Mouse (Mus musculus) hindbrain, embryonic 10.5 days (tissue): ENCODE measurements around the gene Ppp1r14b. TPM values are rescaled to one million over a fixed set of nuclear protein-coding genes. Genes with fewer than 3 reads are reported as not detected.
A peak's percentile ranks its signal among the peaks of the same experiment; 100 is the strongest.

ENCODE experiments used
- DNase-seq: peaks from one replicate; pipeline ENCODE4 v3.0.0-alpha.2; 2017; ENCODE audit warnings: low spot score
- H3K27ac ChIP-seq: fragments of 300-500 bp; sonication (generic); 2 replicates; pipeline ENCODE4 v1.5.1; 2016; ENCODE audit warnings: mild to moderate bottlenecking, moderate library complexity
- H3K27me3 ChIP-seq: fragments of 300-500 bp; sonication (generic); 2 replicates; pipeline ENCODE4 v1.6.1; 2016; ENCODE audit warnings: mild to moderate bottlenecking; ENCODE audit not compliant: poor library complexity, insufficient read depth, severe bottlenecking
- H3K36me3 ChIP-seq: fragments of 300-500 bp; sonication (generic); 2 replicates; pipeline ENCODE4 v1.6.1; 2016; ENCODE audit warnings: mild to moderate bottlenecking, moderate library complexity
- H3K4me1 ChIP-seq: fragments of 300-500 bp; sonication (generic); replicated peaks from 2 replicates; pipeline ENCODE4 v1.6.1; 2016; ENCODE audit warnings: mild to moderate bottlenecking
- H3K4me3 ChIP-seq: fragments of 300-500 bp; sonication (generic); 2 replicates; pipeline ENCODE4 v1.5.1; 2016; ENCODE audit warnings: mild to moderate bottlenecking, moderate library complexity
- H3K9me3 ChIP-seq: fragments of 300-500 bp; sonication (generic); 2 replicates; pipeline ENCODE4 v1.6.1; 2016; ENCODE audit warnings: mild to moderate bottlenecking, moderate library complexity
- WGBS: fragments of 180-500 bp; shearing (Covaris S2); methylation state at CpG from one replicate; pipeline ENCODE4 v1.1.7; 2016; 5-methylcytosine and 5-hydroxymethylcytosine counted together
- polyA plus RNA-seq: library from polyadenylated mRNA; unstranded; fragments of >200 nt; fragmentation: Nextera tagmentation; extraction: Ambion mirVana; gene quantifications from 2 replicates; pipeline ENCODE4 v1.2.1, GENCODE M21; 2016

Ppp1r14b gene
- 157 and 186 TPM in 2 replicates for polyA plus RNA-seq

DNA sequence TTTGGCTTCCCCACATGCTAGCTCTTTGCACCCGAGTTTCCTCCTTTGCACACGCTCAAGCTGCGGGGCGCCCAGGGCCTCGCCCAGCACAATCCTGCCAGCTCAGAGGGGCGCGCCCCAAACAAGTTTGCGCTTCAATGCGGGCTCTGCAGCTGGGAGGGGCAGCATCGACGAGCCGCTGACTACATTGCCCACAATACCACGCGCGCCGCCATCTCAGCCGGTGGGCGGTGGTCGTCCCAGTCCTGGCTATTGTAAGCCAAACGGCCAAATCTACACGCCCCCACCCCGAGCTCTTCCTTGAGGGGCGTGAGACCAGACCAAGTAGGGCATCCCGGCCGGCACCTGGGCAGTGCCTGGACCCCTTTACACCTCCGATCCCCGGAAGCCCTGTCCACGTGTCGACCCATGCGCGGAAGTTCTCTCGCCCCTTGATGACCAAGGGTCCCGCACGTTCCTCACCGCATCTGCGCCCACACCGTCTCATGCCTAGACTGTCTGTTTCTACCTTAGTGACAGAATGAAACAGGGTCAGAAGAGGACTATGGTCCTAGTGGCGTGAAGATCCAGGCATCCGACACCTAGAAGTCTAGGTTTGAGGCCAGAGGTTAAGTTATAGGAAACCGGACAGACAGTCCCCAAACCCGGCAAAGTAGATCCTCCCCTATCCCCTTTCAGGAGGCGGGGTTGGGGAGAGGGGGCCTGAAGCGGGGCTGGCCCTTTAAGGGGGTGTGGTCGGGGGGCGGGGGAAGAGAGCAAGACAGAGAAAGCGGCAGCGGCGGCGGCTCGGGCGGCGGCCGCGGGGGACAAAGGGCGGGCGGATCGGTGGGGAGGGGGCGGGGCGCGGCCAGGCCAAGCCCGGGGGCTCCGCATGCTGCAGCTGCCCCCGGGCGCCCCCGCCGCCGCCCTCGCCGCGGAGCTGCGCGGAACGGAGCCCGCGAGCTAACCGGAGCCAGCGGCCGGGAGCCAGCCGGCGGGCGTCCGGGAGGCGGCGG lies at the start of gene Ppp1r14b:
TSS of gene Ppp1r14b (plus strand) at position 758 of the 995 bp plus-strand sequence.
- peak; percentile 91 for DNase-seq
- Histone ChIP-seq H3K27me3 (peaks cover 36% of the 10 kb centered on the region), H3K4me3 (peak within 1 kb of the TSS; percentile 91), H3K4me1 (peaks cover 84% of the 10 kb centered on the region), H3K36me3 (peaks cover 27% of the 10 kb centered on the region), H3K9me3 (no peaks in the 10 kb centered on the region), H3K27ac (peak within 1 kb of the TSS; percentile 95)
- WGBS, result under 1% methylated on average over 80 of the region's 84 CpGs

GRCm38 (mm10) chr19:6925307-6925573 lies 49.5 kb upstream of the Ppp1r14b start, which contains the start of gene Catsperz:
Gene Catsperz, minus strand, starts transcription at chr19:6925380.
- Histone ChIP-seq H3K4me1 (peaks cover 48% of the 10 kb centered on the region), H3K27me3 (peaks cover 82% of the 10 kb centered on the region), H3K27ac (no peak within 1 kb of the TSS), H3K36me3 (no peaks in the 10 kb centered on the region), H3K9me3 (0 out of 2 replicates have a peak, but pooled peaks cover 2% of the 10 kb centered on the region), H3K4me3 (peak within 1 kb of the TSS; percentile 20)
- DNase-seq, result no peak
- 2% methylated on average over 9 of the region's 9 CpGs for WGBS

- peaks cover 87% of the 10 kb centered on the region for H3K27me3 ChIP-seq
- no peak overlapping the region for H3K27ac ChIP-seq
- H3K4me3 ChIP-seq, result peak overlapping the region; percentile 14
- no peaks in the 10 kb centered on the region for H3K36me3 ChIP-seq
- H3K4me1 ChIP-seq, result peaks cover 42% of the 10 kb centered on the region
- DNase-seq, result peak; percentile 22
- 4% methylated on average over 40 of the region's 40 CpGs for WGBS
- 0 out of 2 replicates have a peak, but pooled peaks cover 2% of the 10 kb centered on the region for H3K9me3 ChIP-seq
These were observed 49.0 kb upstream of the Ppp1r14b start for GRCm38 (mm10) chr19:6925611-6926329.

DNA sequence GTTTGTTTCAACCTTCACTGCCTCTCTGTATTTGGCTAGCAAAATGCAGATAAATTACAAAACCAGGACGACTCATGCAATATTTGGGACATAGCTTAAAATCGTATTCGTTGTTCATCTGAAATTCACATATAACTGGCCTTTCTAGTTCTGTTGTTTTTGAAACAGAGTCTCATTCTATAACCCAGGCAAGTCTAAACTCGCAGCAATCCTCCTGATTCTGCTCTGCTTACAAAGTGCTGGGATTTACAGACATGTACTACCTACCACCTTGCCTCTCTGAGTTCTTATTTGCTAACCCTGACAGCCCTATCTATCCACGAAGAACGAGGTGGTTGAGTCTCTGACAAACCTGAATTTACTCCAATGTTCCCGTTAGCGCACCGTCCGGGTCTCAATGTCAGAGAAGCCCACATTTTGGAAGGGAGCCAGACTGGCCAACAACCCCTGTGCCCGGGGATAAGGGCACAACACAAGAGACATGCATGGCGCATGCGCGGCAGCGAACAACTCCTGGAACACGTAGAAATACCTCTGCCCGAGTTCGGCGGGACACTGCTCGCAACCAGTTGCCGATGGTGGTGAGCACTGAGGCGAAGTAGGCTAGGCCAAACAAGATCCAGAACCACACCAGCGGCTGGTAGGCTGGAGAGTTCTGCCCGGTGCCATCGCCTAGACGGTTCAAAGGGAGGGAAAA lies 48.1 kb upstream of the Ppp1r14b start:
- H3K4me1 ChIP-seq, result peaks cover 43% of the 10 kb centered on the region

DNA sequence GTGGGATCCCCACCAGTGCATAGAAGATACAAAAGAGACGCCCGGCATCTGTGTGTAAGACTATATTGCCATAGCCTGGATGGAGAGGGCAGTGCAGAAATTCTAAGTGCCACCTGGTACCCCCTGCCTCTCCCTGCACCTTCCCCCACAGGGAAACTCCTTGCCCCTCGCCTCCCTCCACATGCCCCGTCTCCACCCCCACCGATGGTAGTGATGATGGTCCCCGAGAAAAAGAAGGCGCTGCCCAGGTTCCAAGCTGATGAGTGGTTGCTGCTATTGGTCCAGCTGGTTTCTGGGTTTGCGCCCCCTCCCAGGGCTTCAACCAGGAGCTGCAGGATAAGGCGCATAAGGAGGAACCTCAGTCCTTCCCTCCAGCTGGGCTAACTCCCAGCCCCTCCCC lies 46.7 kb upstream of the Ppp1r14b start:
- 8% methylated on average over 9 of the region's 9 CpGs for WGBS
- no peak for DNase-seq

More for the DNA sequence above, 48.1 kb upstream of the Ppp1r14b start:
- DNase-seq, result peak; percentile 46
- WGBS, result 10% methylated on average over 26 of the region's 26 CpGs
- Histone ChIP-seq H3K36me3 (no peaks in the 10 kb centered on the region), H3K27me3 (peaks cover 97% of the 10 kb centered on the region), H3K4me3 (peak overlapping the region; percentile 36), H3K9me3 (0 out of 2 replicates have a peak, but pooled peaks cover 2% of the 10 kb centered on the region), H3K27ac (no peak overlapping the region)

DNA sequence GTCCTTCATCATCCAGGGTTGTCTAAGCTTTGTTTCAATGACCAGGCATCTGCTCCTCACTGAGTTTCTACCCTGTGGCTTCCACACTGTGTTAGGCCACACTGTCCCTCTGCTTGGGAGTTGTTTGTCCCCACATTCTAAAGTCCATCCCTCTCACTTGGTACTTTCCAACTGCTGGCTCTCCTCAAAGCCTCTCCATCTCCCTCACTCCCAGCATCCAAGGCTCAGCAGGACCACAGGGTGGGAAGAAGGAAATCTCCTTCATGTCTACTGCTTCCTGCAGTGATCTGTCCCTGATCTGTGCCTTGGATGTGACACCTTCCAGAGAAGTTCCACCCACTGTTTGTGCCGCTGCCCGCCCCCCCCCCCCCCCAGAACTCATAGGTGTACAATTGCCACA lies 43.8 kb upstream of the Ppp1r14b start:
- no peak for DNase-seq
- Histone ChIP-seq H3K27ac (no peak overlapping the region), H3K4me1 (peaks cover 35% of the 10 kb centered on the region), H3K4me3 (no peak overlapping the region), H3K27me3 (peaks cover 100% of the 10 kb centered on the region), H3K9me3 (0 out of 2 replicates have a peak, but pooled peaks cover 2% of the 10 kb centered on the region), H3K36me3 (no peaks in the 10 kb centered on the region)
- WGBS, result 0% methylated on average over 2 of the region's 2 CpGs

More for the DNA sequence above, 46.7 kb upstream of the Ppp1r14b start:
- Histone ChIP-seq H3K27me3 (peaks cover 100% of the 10 kb centered on the region), H3K4me3 (0 out of 2 replicates have a peak overlapping the region, but pooled peaks have one; percentile 0), H3K36me3 (no peaks in the 10 kb centered on the region), H3K27ac (no peak overlapping the region), H3K9me3 (0 out of 2 replicates have a peak, but pooled peaks cover 2% of the 10 kb centered on the region), H3K4me1 (peaks cover 36% of the 10 kb centered on the region)

GRCm38 (mm10) chr19:6932018-6932417 lies 42.8 kb upstream of the Ppp1r14b start:
- DNase-seq, result no peak
- Histone ChIP-seq H3K4me1 (peaks cover 26% of the 10 kb centered on the region), H3K27me3 (peaks cover 95% of the 10 kb centered on the region), H3K9me3 (no peaks in the 10 kb centered on the region), H3K36me3 (no peaks in the 10 kb centered on the region), H3K4me3 (no peak overlapping the region), H3K27ac (no peak overlapping the region)
- 43% methylated on average over 1 of the region's 1 CpGs for WGBS

- WGBS, result 20% methylated on average over 4 of the region's 4 CpGs
- Histone ChIP-seq H3K4me1 (peaks cover 24% of the 10 kb centered on the region), H3K27me3 (peaks cover 91% of the 10 kb centered on the region), H3K36me3 (no peaks in the 10 kb centered on the region), H3K4me3 (peak overlapping the region; percentile 45; the same call in 1 of the 2 replicates), H3K9me3 (no peaks in the 10 kb centered on the region), H3K27ac (no peak overlapping the region)
- DNase-seq, result no peak
These were observed 41.7 kb upstream of the Ppp1r14b start for GRCm38 (mm10) chr19:6933102-6933435.

GRCm38 (mm10) chr19:6933436-6934194 lies 41.2 kb upstream of the Ppp1r14b start:
- H3K9me3 ChIP-seq, result no peaks in the 10 kb centered on the region
- WGBS, result 4% methylated on average over 58 of the region's 58 CpGs
- H3K4me3 ChIP-seq, result peak overlapping the region; percentile 45
- peaks cover 21% of the 10 kb centered on the region for H3K4me1 ChIP-seq
- H3K27ac ChIP-seq, result peak overlapping the region; percentile 13; the same call in 1 of the 2 replicates
- peak; percentile 34 for DNase-seq
- H3K36me3 ChIP-seq, result 0 out of 2 replicates have a peak, but pooled peaks cover 2% of the 10 kb centered on the region
- H3K27me3 ChIP-seq, result peaks cover 91% of the 10 kb centered on the region

DNA sequence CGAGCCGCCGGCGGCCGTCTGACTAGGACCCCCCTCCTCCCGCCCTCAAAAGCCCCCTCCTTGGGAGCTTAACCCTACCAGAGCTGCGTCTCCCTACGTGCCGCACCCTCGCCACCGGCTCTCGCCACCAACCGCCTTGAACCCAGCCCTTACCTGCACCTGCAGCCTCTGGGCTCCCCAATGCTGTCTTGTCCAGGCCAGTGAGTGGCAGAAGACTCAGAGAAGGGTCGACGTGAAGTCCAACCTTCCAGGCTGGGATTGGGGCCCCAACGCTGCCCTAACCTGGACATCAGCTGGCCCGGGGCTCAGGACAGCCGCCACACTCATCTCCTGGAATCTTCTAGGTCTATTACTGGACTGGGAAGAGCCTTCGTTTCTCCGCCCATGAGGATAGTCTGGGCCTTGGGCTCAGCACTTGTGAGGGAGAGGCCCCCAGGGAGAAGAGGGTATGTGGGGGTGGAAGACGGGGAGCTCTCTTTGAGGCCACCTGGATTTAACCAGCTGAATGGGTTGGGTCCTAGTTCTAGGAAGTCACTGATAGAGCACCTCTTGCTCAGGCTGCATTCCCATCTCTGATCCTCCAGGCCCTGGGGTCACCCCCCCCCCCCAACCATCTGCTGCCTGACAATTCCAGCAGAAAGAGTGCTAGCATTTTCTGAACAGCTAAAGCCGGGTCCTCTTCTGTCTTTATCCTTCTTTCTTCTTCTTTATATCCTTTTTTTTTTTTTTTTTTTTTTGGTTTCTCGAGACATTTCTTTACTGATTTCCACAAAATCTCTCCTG lies 40.4 kb upstream of the Ppp1r14b start, which contains the start of gene Kcnk4:
TSS of gene Kcnk4 (minus strand) at position 321 of the 783 bp plus-strand sequence.
- H3K9me3 ChIP-seq, result no peaks in the 10 kb centered on the region
- H3K4me1 ChIP-seq, result peaks cover 26% of the 10 kb centered on the region
- no peak for DNase-seq
- H3K27me3 ChIP-seq, result peaks cover 89% of the 10 kb centered on the region
- H3K27ac ChIP-seq, result peak within 1 kb of the TSS; percentile 13; the same call in 1 of the 2 replicates
- 0 out of 2 replicates have a peak, but pooled peaks cover 2% of the 10 kb centered on the region for H3K36me3 ChIP-seq
- WGBS, result 10% methylated on average over 23 of the region's 23 CpGs
- peak within 1 kb of the TSS; percentile 45 for H3K4me3 ChIP-seq

GRCm38 (mm10) chr19:6936299-6936698 lies 38.5 kb upstream of the Ppp1r14b start:
- no peak overlapping the region for H3K4me3 ChIP-seq
- H3K9me3 ChIP-seq, result no peaks in the 10 kb centered on the region
- peaks cover 43% of the 10 kb centered on the region for H3K4me1 ChIP-seq
- peaks cover 70% of the 10 kb centered on the region for H3K27me3 ChIP-seq
- no peak overlapping the region for H3K27ac ChIP-seq
- H3K36me3 ChIP-seq, result 0 out of 2 replicates have a peak, but pooled peaks cover 2% of the 10 kb centered on the region
- WGBS, result 12% methylated on average over 3 of the region's 3 CpGs
- DNase-seq, result no peak
